Mouse (Mus musculus) MEL (cell line): ENCODE measurements at regions not wholly inside any gene's neighbourhood (a gene's known extent, or its start where the extent isn't known, plus 50 kb on each side); places are given as distances from the start of the nearest gene placed in this dataset.

ENCODE experiments used
- CHD2 ChIP-seq: IDR thresholded peaks from 2 replicates; pipeline ENCODE4 v1.6.1; 2011; ENCODE audit warnings: low read length, improper control_type of control experiment
- CTCF ChIP-seq, 3 experiments: IDR thresholded peaks in 2 of 3; conservative IDR thresholded peaks in 1 of 3; 2 replicates each; pipeline ENCODE4 v1.5.1; 2011 to 2012; ENCODE audit warnings: low read length in 3 of 3, low read depth in 2 of 3, mild to moderate bottlenecking in 2 of 3, improper control_type of control experiment in 1 of 3, inconsistent platforms in 1 of 3, mixed read lengths in 1 of 3, moderate library complexity in 1 of 3; ENCODE audit not compliant: control insufficient read depth in 1 of 3, insufficient read depth in 1 of 3, poor library complexity in 1 of 3, severe bottlenecking in 1 of 3
- E2F4 ChIP-seq: IDR thresholded peaks from 2 replicates; pipeline ENCODE4 v1.6.1; 2011; ENCODE audit warnings: low read depth, low read length, improper control_type of control experiment, borderline replicate concordance
- MAFK ChIP-seq: IDR thresholded peaks from 2 replicates; pipeline ENCODE4 v1.6.1; 2011; ENCODE audit warnings: low read depth, mild to moderate bottlenecking, low read length, improper control_type of control experiment, borderline replicate concordance
- MAZ ChIP-seq: IDR thresholded peaks from 2 replicates; pipeline ENCODE4 v1.6.1; 2012; ENCODE audit warnings: low read depth, mild to moderate bottlenecking, inconsistent platforms, low read length, improper control_type of control experiment
- POLR2A ChIP-seq, 2 experiments: IDR thresholded peaks; 2 replicates each; pipeline ENCODE4 v1.6.1; 2011 to 2012; ENCODE audit warnings: low read length in 2 of 2, mild to moderate bottlenecking in 2 of 2, control low read depth in 1 of 2, improper control_type of control experiment in 1 of 2, low read depth in 1 of 2, moderate library complexity in 1 of 2; ENCODE audit not compliant: control insufficient read depth in 1 of 2, insufficient read depth in 1 of 2, poor library complexity in 1 of 2
- POLR2AphosphoS5 ChIP-seq: IDR thresholded peaks from 2 replicates; pipeline ENCODE4 v1.6.1; 2012; ENCODE audit warnings: low read depth, borderline replicate concordance, mild to moderate bottlenecking, inconsistent platforms, low read length, moderate library complexity, mixed read lengths
- RCOR1 ChIP-seq: IDR thresholded peaks from 2 replicates; pipeline ENCODE4 v1.6.1; 2012; ENCODE audit warnings: low read depth, mild to moderate bottlenecking, inconsistent platforms, low read length, improper control_type of control experiment
- TCF12 ChIP-seq: IDR thresholded peaks from 2 replicates; pipeline ENCODE4 v1.6.1; 2014; ENCODE audit warnings: low read depth, mild to moderate bottlenecking, inconsistent platforms, low read length, improper control_type of control experiment, moderate library complexity
- USF1 ChIP-seq: IDR thresholded peaks from 2 replicates; pipeline ENCODE4 v1.6.1; 2014; ENCODE audit warnings: low read depth, mild to moderate bottlenecking, inconsistent platforms, low read length, improper control_type of control experiment, moderate library complexity

GRCm38 (mm10) chr8:31576129-31576528 is 1852.4 kb upstream of the 5930422O12Rik start:
- TF ChIP-seq CTCF (IDR thresholded peaks at IDR 0.05 in 2 of 3, conservative IDR thresholded peaks at IDR 0.05 in 1 of 3; ENCODE audit: control insufficient read depth in 1 of 3, insufficient read depth in 1 of 3, low read depth in 2 of 3, low read length in 3 of 3, poor library complexity in 1 of 3, severe bottlenecking in 1 of 3): no peak
- no peak for TF ChIP-seq MAFK
- TF ChIP-seq E2F4: no peak
- no peak for TF ChIP-seq TCF12
- no peak for TF ChIP-seq USF1
- TF ChIP-seq POLR2A (IDR thresholded peaks at IDR 0.05; ENCODE audit: control insufficient read depth in 1 of 2, insufficient read depth in 1 of 2, low read depth in 1 of 2, low read length in 2 of 2, poor library complexity in 1 of 2): no peak
- TF ChIP-seq POLR2AphosphoS5: no peak
- TF ChIP-seq CHD2: no peak
- no peak for TF ChIP-seq MAZ
- no peak for TF ChIP-seq RCOR1
